Mouse (Mus musculus): ENCODE measurements around the gene Ubb.

Ubb gene

GRCm38 (mm10) chr11:62551226-62552119 lies 502 bp downstream of the Ubb start:
- peak; percentile 83 to 90 for DNase-seq (ENCODE audit: low spot score in 2 of 2)

- no peak for DNase-seq (ENCODE audit: low spot score in 2 of 2)
These were observed 2.2 kb downstream of the Ubb start for GRCm38 (mm10) chr11:62553186-62553585.

DNA sequence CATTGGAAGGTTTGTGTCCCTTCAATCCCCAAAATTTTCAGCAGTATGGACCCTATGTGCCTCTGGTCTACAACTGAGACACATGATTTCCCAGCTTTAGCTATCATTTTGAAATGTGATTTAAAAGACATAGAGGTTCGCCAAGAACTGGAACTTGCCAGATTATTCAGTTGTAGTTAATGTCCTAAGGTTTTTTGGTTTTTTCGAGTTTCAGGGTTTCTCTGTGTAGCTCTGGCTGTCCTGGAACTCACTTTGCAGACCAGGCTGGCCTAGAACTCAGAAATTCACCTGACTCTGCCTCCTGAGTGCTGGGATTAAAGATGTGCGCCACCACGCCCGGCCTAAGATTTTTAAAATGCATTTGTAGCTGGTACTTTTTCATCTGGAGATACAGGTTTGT lies 2.7 kb downstream of the Ubb start:
- no peak for DNase-seq (ENCODE audit: low spot score in 2 of 2)

DNA sequence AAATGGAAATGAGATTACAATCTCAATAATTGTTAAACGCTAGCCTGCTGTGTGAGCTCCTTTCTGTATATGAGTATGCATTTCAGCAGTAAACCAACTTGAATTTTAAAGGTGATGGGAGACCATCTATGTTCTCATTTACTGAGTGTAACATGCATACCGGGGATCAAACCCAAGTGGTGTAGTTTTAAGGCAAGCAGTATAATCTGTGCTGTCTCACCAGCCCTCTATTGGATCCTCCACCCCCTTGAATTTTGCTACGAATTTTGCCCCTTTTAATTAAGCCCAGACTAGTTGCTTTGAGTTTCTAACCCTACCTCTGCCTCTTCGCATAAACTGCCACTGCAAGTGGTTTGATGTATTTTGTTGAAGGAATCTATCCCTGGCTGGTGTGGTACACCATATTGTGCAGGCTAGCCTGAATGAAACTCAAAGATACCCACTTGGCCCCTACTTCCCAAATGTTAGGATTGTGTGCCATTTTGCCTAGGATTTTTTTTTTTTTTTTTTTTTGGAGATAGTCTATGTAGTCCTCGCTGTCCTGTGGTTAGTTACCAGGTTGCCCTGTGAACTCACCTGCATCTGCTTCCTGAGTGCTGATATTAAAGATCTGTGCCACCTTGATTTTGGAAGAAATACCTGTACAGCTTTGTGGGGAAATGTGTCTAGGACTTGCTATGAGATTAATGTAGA lies 3.3 kb downstream of the Ubb start:
- no peak for DNase-seq (ENCODE audit: low spot score in 2 of 2)

- no peak for DNase-seq (ENCODE audit: low spot score in 2 of 2)
These were observed 4.1 kb downstream of the Ubb start for GRCm38 (mm10) chr11:62554934-62555517.

DNA sequence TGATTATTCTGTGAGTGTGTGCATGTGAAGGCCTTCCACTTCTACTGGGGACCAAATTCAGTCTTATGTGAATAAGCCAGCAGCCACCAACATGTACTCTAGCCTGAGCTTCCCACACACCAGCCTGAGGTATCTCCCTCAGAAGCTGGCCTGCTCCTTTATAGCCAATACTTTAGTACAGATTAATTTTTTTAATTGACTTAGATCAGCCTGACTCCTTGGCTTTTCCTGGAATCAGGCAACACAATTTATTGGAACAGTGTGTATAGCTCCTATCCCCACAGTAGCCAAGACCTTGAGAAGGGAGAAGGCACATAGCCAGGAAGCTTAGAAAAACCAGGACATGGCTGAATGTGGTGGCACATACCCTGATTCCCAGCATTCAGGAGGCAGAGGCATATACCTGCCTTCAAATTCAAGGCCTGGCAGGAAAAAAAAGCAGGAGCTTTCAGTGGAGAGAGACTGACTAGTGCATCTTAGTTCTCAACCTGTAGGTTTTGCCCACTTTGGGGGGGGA lies 5.0 kb downstream of the Ubb start:
- no peak for DNase-seq (ENCODE audit: low spot score in 2 of 2)

- DNase-seq (ENCODE audit: low spot score in 2 of 2) = no peak
These were observed 6.2 kb downstream of the Ubb start for GRCm38 (mm10) chr11:62557205-62557604.

DNA sequence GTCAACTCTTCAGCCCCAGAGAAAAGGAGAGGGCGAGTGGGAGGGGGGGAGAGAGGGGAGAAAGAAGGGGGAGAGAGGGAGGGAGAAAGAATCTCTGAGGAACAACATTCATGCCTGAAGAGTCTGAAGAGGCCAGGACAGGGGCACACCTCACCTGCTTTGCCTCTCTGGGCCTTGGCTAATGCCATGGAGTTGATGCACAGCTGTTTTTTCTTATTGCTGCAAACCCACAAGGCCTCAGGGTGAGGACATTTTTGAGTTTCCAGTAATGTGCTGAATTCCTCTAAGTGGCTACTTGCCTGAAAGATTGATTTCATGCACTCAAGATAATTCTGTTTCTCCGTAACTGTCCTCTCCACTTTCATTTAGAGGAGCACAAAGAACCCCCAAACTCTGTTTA lies 7.2 kb downstream of the Ubb start:
- no peak for DNase-seq (ENCODE audit: low spot score in 2 of 2)

- no peak for DNase-seq (ENCODE audit: low spot score in 2 of 2)
These were observed 8.1 kb downstream of the Ubb start for GRCm38 (mm10) chr11:62558961-62559646.

GRCm38 (mm10) chr11:62560463-62561016 lies 9.6 kb downstream of the Ubb start:
- no peak for DNase-seq (ENCODE audit: low spot score in 2 of 2)

DNA sequence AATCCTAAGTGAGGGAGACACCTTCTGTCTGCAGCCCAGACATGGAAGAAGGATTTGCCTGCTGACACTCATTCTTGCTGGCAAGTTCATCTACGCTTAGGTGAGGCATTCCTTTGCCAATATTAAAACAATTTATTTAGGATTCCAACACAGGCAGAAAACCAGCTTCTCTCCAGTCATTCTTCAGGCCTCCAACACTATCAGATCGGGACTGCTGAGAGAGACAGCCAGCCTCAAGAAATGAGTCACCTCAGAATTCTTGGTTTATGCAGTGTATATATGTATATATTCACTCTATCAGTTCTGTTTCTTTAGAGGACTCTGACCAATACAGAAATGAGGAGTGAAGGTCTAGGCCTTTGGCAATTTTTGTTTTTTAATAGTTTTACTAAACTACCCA lies 12.6 kb downstream of the Ubb start:
- no peak for DNase-seq (ENCODE audit: low spot score in 2 of 2)

GRCm38 (mm10) chr11:62565747-62566146 lies 14.8 kb downstream of the Ubb start:
- no peak for DNase-seq (ENCODE audit: low spot score in 2 of 2)

DNA sequence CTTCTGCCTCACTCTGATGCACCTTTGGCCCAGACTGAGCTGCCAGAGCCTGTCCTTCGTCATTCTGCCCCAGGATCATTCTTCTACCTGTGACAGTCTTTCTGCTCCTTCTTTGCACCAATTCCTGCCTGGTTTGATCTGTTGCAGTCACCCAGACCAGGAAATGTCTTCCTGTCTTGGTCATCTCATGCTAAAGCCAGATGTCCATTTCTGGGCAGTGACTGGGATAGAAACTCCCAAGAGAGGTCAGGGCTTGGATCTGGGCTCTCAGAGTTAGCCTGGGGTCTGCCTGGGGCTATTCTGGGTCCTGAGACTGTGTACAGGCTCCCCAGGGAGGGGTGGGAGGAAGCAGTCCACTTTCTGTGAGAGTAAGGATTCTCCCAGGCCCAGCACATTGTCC lies 15.2 kb downstream of the Ubb start:
- DNase-seq (ENCODE audit: low spot score in 2 of 2) = no peak

DNA sequence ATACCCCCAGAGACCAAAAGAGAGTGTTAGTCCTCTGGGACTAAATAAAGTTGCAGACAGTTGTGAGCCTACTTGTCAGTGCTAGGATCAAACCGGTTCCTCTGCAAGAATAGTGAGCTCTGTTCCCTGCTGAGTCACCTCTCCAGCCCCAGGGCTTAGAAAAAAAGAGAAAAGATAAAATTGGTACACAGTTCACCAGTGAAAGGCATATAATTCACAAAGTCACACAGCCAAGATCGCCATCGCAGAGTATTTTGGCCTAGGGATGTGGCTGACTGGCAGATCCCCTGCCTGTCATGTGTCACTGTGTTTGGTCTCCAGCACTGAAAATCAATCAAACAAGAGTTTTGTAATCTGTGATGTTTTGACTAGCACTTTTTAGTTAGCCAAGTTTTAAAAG lies 17.3 kb downstream of the Ubb start:
- no peak for DNase-seq (ENCODE audit: low spot score in 2 of 2)

DNA sequence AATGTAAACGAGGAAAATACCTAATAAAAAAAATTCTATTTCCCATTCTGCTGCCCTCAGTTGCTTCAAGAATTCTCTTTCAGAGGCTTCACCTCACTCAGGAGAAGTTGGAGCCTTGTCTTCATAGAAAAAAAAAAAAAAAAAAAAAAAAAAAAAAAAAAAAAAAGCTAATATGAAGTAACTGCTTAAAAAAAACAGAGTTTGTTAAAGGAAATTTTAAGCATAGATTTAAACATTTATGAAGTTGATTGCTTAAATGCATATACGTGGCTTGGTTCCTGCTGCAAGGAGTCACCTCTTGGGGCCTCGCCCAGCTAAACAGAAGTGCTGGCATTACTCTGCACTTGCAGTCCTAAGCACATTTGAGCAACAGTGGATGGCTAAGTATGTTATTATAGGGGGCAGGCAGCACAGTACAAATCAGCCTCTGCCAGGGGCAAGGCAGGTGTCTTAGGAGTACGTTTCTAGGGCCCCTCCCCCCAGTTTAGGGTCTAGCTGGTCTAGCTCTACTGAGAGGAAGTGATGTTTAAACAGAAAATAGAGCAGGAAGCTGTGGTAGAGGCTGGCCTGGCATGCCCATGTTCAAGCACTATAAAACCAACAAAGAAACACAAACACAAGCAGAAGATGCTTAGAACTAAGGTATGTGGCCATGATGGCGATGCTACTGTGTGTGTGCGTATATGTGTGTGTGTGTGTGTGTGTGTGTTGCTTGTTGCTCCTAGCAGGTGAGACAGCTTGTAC lies 23.2 kb downstream of the Ubb start, which contains the start of gene Trpv2:
Gene Trpv2, plus strand, starts transcription at position 528 of the 744 bp plus-strand sequence.
- DNase-seq (ENCODE audit: low spot score in 2 of 2) = peak in 1 of 2 experiments; percentile 23

DNA sequence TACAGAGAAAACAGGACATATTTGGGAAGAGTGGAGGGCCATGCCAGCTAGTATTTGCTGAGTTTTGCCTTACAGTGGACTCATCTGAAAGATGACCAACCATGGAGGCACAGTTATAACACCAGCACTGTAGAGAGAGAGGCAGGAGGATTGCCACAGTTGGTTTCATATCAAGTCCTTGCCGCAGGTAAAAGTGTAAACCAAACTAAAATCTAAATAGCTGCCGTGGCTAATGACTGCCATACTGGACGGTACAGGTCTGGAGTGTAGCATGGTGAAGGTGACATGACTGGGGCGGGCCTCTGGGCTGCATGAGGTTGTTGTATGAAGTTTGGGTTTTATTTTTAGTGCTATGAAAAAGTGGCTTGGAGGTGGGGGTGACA lies 23.7 kb downstream of the Ubb start:
- DNase-seq (ENCODE audit: low spot score in 2 of 2) = no peak

DNA sequence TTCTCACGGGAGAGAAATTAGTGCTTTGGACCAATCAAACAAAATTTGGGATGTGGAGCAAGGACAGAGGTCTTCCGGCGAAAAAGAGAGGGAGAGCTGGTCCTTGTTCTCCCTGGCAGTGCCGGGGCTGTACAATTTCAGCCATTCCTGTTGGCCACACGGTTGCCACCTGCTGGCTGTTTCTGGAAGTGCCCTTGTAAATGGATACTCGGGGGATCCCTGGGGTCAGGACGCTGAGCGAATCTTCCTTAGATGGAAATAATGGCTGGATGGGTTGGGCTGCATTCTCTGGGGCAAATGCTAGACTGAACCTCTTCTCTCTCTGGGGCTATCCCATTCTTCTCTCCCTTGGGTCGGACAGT lies 24.3 kb downstream of the Ubb start:
- DNase-seq (ENCODE audit: low spot score in 2 of 2) = peak; percentile 77 to 86

GRCm38 (mm10) chr11:62575659-62576438 lies 24.9 kb downstream of the Ubb start:
- DNase-seq (ENCODE audit: low spot score in 2 of 2) = peak; percentile 27 to 42

DNA sequence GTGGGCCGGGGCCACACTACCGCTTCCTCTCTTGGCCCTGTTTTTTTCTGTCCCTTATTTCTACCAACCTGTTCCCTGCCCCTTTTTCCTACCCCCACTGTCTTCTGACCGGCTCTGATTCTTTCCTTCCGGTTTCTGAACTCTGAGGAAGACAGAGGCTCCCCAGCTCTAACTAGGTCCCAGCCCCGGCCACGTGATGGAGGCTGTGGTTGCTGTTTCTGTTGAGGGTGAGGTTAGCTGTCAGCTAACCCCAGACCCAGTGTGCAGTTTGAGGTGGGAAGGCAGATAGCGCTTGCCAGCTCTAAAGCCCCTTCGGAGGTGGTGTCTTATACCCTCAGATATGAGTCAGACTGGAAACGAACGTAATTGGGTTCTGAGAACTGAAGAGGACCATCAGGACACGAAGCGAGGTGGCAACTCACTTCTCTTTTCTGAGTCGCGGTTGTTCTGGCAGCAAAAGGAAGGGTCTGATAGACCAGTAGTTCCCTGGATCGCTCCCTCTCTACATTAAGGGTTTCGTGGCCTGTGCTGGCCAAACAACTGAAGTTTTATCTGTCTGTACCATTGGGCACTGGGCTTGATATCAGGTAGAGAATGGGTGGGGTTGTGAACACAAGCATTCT lies 25.7 kb downstream of the Ubb start:
- DNase-seq (ENCODE audit: low spot score in 2 of 2) = peak; percentile 34 to 49

GRCm38 (mm10) chr11:62583031-62583430 lies 32.1 kb downstream of the Ubb start:
- DNase-seq (ENCODE audit: low spot score in 2 of 2) = no peak

All from spleen, postnatal 14 days (tissue).